Mouse (Mus musculus) thymus, adult 2 months (tissue): Measurements from ENCODE around the gene Naa38.

ENCODE experiments used
- CTCF ChIP-seq: fragments of 200-500 bp; IDR thresholded peaks from 2 replicates; pipeline ENCODE4 v1.5.1; 2012; ENCODE audit warnings: mild to moderate bottlenecking, control low read depth, low read length, moderate library complexity, borderline replicate concordance; ENCODE audit not compliant: control insufficient read depth, poor library complexity, insufficient read depth; ENCODE audit errors: extremely low read depth
- POLR2A ChIP-seq: fragments of 200-500 bp; IDR thresholded peaks from 2 replicates; pipeline ENCODE4 v1.6.1; 2012; ENCODE audit warnings: mild to moderate bottlenecking, low read length, control low read depth, moderate library complexity; ENCODE audit not compliant: control insufficient read depth, poor library complexity, insufficient read depth; ENCODE audit errors: extremely low read depth

DNA sequence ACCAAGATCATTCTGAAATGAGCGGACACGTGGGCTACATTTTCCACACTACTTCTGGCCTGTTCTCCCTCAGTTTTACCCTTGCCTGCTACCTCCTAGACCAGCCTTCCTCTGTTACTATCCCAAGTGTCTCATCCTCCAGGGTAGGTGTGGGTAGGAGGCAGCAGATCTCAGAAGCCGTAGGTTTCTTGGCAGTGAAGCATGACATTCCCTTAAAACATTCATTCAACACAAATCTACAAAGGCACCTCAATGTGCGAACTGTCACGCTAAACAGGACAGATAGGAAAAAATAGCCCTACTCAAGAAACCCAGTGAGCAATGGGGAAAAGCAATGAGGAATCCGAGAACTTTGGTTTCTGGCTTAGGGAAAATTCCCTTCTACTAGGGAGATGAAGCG lies 17.3 kb downstream of the Naa38 start:
- TF ChIP-seq CTCF (no peak), POLR2A (no peak)
